Mouse (Mus musculus): ENCODE data around the gene Olfr1390. TPM values are rescaled to one million over a fixed set of nuclear protein-coding genes. Genes with fewer than 3 reads are reported as not detected.

Olfr1390 gene
- polyA plus RNA-seq (2015; fragmentation: Illumina TruSeq; extraction: RNeasy Lipid Tissue Mini Kit (QIAGEN cat#74804); ENCODE audit: insufficient read depth, low read depth, low replicate concordance), result not detected

DNA sequence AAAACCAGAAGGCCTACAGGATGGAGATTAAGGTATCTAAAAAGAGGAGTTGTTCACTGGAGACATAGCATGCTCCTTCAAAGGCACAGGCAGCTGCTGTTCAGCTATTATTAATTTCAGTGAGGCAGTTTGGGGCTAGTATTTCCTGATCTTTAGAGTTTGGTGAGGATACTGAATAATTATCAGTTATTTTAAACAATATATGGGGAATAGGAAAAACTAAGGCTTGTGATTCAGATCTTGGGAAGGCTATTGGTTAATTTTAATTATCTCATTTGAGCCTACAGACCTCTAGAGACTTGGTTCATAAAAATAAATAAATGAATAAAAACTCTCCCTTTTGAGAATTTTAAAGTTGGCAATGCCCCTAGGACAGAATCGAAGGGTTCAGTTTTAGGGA lies at the start of gene Olfr1390:
Olfr1390 (plus strand) TSS at position 301 of the 400 bp plus-strand sequence.

DNA sequence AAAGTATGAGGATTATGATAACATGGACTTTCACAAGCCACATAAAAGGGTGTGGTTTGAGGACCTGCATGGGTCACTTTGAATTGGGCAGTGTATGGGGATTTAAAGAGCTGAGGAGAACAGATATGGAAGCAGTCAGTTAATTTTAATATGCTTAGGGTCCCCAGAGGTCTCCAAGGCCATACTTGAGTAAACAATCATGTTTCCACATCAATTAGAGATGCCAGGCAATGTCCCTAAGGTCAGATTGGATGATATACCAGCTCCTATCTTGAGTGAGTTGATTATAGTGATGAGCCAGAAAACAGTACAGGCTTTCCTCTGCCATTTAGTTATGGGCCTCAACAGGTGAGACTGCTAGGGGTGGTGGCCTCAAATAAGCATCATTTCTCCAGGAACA lies 30.5 kb upstream of the Olfr1390 start, which contains the start of gene Olfr10:
Olfr10 (plus strand) TSS at position 301 of the 400 bp plus-strand sequence.

DNA sequence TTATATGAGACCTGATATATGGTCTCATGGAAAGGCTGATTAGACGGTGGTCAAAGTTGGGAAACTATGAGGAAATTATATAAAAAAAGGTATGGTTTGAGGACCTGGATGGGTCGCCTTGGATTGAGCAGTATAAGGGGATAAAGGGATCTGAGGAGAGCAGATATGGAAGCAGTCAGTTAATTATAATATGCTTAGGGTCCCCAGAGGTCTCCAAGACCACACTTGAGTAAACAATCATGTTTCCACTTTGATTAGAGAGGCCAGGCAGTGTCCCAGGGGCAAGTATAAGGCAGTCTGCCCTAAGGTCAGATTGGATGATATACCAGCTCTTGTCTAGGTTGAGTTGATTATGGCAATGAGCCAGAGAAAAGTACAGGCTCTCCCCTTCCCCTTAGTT lies 12.5 kb upstream of the Olfr1390 start, which contains the start of gene Olfr1391:
Olfr1391 (plus strand) TSS at position 301 of the 400 bp plus-strand sequence.

Other genes with a start within 250 kb of the Olfr1390 start
- gene Olfr1396, start 220.3 kb upstream of the Olfr1390 start, polyA plus RNA-seq (2015; fragmentation: Illumina TruSeq; extraction: RNeasy Lipid Tissue Mini Kit (QIAGEN cat#74804); ENCODE audit: insufficient read depth, low read depth, low replicate concordance), result 1.1 TPM
- not detected for gene Olfr1395, start 192.9 kb upstream of the Olfr1390 start, polyA plus RNA-seq (2015; fragmentation: Illumina TruSeq; extraction: RNeasy Lipid Tissue Mini Kit (QIAGEN cat#74804); ENCODE audit: insufficient read depth, low read depth, low replicate concordance)
- not detected for gene Olfr1394, start 180.8 kb upstream of the Olfr1390 start, polyA plus RNA-seq (2015; fragmentation: Illumina TruSeq; extraction: RNeasy Lipid Tissue Mini Kit (QIAGEN cat#74804); ENCODE audit: insufficient read depth, low read depth, low replicate concordance)
- 19.2 TPM for gene Btnl9, start 148.0 kb upstream of the Olfr1390 start, polyA plus RNA-seq (2015; fragmentation: Illumina TruSeq; extraction: RNeasy Lipid Tissue Mini Kit (QIAGEN cat#74804); ENCODE audit: insufficient read depth, low read depth, low replicate concordance)
- gene Zfp62, start 131.9 kb upstream of the Olfr1390 start, polyA plus RNA-seq (2015; fragmentation: Illumina TruSeq; extraction: RNeasy Lipid Tissue Mini Kit (QIAGEN cat#74804); ENCODE audit: insufficient read depth, low read depth, low replicate concordance), result 5.4 TPM
- gene Mgat1, start 91.0 kb upstream of the Olfr1390 start, polyA plus RNA-seq (2015; fragmentation: Illumina TruSeq; extraction: RNeasy Lipid Tissue Mini Kit (QIAGEN cat#74804); ENCODE audit: insufficient read depth, low read depth, low replicate concordance), result 21.8 TPM
- 0.37 TPM for gene Olfr1393, start 56.9 kb upstream of the Olfr1390 start, polyA plus RNA-seq (2015; fragmentation: Illumina TruSeq; extraction: RNeasy Lipid Tissue Mini Kit (QIAGEN cat#74804); ENCODE audit: insufficient read depth, low read depth, low replicate concordance)
- not detected for gene Olfr1392, start 49.9 kb upstream of the Olfr1390 start, polyA plus RNA-seq (2015; fragmentation: Illumina TruSeq; extraction: RNeasy Lipid Tissue Mini Kit (QIAGEN cat#74804); ENCODE audit: insufficient read depth, low read depth, low replicate concordance)
- gene Olfr10, start 30.4 kb upstream of the Olfr1390 start, polyA plus RNA-seq (2015; fragmentation: Illumina TruSeq; extraction: RNeasy Lipid Tissue Mini Kit (QIAGEN cat#74804); ENCODE audit: insufficient read depth, low read depth, low replicate concordance), result not detected
- not detected for gene Olfr1391, start 12.4 kb upstream of the Olfr1390 start, polyA plus RNA-seq (2015; fragmentation: Illumina TruSeq; extraction: RNeasy Lipid Tissue Mini Kit (QIAGEN cat#74804); ENCODE audit: insufficient read depth, low read depth, low replicate concordance)
- not detected for gene Olfr1389, start 87.9 kb downstream of the Olfr1390 start, polyA plus RNA-seq (2015; fragmentation: Illumina TruSeq; extraction: RNeasy Lipid Tissue Mini Kit (QIAGEN cat#74804); ENCODE audit: insufficient read depth, low read depth, low replicate concordance)
- not detected for gene Olfr1388, start 101.4 kb downstream of the Olfr1390 start, polyA plus RNA-seq (2015; fragmentation: Illumina TruSeq; extraction: RNeasy Lipid Tissue Mini Kit (QIAGEN cat#74804); ENCODE audit: insufficient read depth, low read depth, low replicate concordance)
- not detected for gene Olfr1387, start 120.2 kb downstream of the Olfr1390 start, polyA plus RNA-seq (2015; fragmentation: Illumina TruSeq; extraction: RNeasy Lipid Tissue Mini Kit (QIAGEN cat#74804); ENCODE audit: insufficient read depth, low read depth, low replicate concordance)
- not detected for gene Olfr1386, start 129.9 kb downstream of the Olfr1390 start, polyA plus RNA-seq (2015; fragmentation: Illumina TruSeq; extraction: RNeasy Lipid Tissue Mini Kit (QIAGEN cat#74804); ENCODE audit: insufficient read depth, low read depth, low replicate concordance)
- not detected for gene Olfr1385, start 153.9 kb downstream of the Olfr1390 start, polyA plus RNA-seq (2015; fragmentation: Illumina TruSeq; extraction: RNeasy Lipid Tissue Mini Kit (QIAGEN cat#74804); ENCODE audit: insufficient read depth, low read depth, low replicate concordance)
- not detected for gene Olfr1384, start 171.5 kb downstream of the Olfr1390 start, polyA plus RNA-seq (2015; fragmentation: Illumina TruSeq; extraction: RNeasy Lipid Tissue Mini Kit (QIAGEN cat#74804); ENCODE audit: insufficient read depth, low read depth, low replicate concordance)
- not detected for gene Olfr1383, start 184.5 kb downstream of the Olfr1390 start, polyA plus RNA-seq (2015; fragmentation: Illumina TruSeq; extraction: RNeasy Lipid Tissue Mini Kit (QIAGEN cat#74804); ENCODE audit: insufficient read depth, low read depth, low replicate concordance)
- not detected for gene Olfr1382, start 193.1 kb downstream of the Olfr1390 start, polyA plus RNA-seq (2015; fragmentation: Illumina TruSeq; extraction: RNeasy Lipid Tissue Mini Kit (QIAGEN cat#74804); ENCODE audit: insufficient read depth, low read depth, low replicate concordance)
- not detected for gene Olfr1381, start 208.3 kb downstream of the Olfr1390 start, polyA plus RNA-seq (2015; fragmentation: Illumina TruSeq; extraction: RNeasy Lipid Tissue Mini Kit (QIAGEN cat#74804); ENCODE audit: insufficient read depth, low read depth, low replicate concordance)
- not detected for gene Olfr1380, start 221.7 kb downstream of the Olfr1390 start, polyA plus RNA-seq (2015; fragmentation: Illumina TruSeq; extraction: RNeasy Lipid Tissue Mini Kit (QIAGEN cat#74804); ENCODE audit: insufficient read depth, low read depth, low replicate concordance)

Measured in pancreas, adult 10 weeks (tissue).